Mouse (Mus musculus): ENCODE measurements around the gene Pid1.
"Not testable (repeated sequence)": the region's sequence is repeated elsewhere in the genome, so short reads cannot be mapped to it uniquely, and the experiment has no call there.

Gene Pid1

DNA sequence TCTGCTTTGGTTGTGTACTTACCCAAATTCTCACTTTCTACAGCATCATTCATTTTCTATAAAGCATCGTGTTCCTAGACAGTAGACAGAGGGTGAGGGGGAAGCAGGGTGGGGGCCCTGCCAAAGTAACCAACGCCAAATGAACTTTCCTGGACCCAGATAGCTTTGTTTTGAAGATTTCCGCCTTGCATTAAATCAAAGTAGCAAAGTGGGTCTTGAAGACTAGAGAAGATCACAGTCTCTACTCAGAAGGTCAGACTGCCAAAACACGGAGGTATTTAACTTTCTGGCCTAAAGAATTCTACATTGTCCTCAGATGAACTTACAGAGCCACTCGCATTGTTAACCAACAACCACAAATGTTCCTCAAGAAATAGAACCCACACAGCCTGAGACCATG is 109.6 kb downstream of the Pid1 start:
- DNase-seq: peak; percentile 29

GRCm38 (mm10) chr1:84253838-84254237 is 110.1 kb downstream of the Pid1 start:
- DNase-seq: peak; percentile 49

- DNase-seq: no peak
Observed at GRCm38 (mm10) chr1:84251205-84251604, 112.8 kb downstream of the Pid1 start.

DNA sequence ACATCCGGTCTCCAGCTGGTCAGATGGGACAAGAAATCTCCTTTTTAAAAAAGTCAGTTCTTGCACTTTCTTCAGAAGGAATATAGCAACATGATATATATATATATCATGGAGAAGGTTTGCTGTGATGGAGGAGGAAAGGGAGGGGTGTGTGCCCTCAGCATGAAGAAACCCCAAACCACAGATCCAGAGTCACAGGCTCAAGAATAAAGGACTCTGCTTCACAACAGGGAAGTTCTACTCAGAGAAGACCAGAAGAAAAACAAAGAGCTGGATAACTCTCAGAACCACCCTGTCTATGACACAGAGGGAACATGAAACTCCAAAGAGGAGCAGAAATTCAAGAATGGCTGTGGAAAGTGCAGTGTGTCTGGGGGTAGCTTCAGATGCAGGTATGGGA is 113.2 kb downstream of the Pid1 start:
- no peak for DNase-seq

GRCm38 (mm10) chr1:84249772-84250338 is 114.1 kb downstream of the Pid1 start:
- DNase-seq: no peak

- DNase-seq: no peak
Observed at GRCm38 (mm10) chr1:84247111-84247510, 116.9 kb downstream of the Pid1 start.

DNA sequence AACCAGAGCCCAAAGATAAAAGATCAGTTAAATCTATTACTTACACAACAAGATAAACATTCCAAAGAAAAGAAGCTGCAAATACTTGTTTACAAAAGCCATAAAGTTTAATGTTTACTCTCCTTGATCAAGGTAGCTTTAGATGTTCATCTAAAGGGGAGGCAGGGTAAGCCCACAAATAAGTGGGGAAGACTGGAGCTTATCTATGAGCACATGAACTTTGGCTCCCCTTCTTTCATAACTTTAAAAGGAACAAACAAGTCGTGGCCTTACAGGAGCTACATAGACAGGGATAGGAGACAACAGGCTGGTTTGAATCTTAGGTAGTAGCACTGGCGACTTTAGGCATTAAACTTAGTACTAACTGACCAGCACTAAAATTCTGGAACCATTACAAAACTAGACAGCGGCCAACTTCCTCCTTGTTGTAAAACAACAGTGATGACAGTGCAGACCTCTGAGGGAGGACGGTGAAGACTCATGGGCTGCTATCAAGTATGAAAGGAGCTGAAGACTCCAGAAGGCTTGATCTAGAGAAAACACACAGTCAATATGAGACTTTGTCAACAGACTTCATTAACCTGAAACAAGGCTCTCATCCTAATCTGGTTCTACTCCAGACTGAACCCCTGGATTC is 122.7 kb downstream of the Pid1 start:
- DNase-seq: no peak

DNA sequence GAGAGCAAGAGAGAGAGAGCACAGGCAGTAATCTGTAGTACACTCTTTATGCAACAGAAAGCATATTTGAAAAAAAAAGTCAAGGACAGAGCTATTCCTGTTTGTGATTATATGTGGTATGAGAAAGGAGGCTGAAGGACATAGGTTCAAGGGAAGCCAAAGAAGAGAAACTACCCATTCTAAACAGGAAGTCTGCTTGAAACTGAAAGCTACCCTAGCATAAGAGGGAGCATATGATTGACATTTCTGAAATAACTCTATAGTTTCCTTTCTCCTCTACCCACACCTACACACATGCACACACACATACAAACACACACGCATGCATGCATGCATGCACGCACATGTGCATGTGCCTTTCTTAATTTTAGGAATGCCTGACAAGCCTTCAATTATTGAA is 123.8 kb downstream of the Pid1 start:
- DNase-seq: no peak

- no peak for DNase-seq
Observed at GRCm38 (mm10) chr1:84230431-84230830, 133.5 kb downstream of the Pid1 start.

DNA sequence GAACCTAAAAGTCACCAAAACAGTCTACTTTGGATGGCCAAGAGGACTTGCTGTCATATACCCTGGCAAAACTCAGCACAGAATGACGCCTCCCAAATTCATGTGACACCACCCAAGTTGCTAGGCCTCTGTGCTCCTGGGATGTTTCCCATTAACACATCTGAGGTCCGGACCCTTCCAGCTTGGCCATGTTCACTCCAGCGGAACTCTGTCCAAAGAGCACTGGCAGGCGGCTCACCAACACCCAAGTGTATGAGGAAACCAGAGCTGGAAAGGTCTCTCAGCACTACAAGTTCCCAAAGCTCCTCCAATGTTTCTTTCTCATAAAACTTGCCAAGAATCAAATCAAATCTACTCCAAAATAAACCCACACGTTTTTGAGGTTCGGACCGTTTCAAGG is 138.4 kb downstream of the Pid1 start:
- peak; percentile 37 for DNase-seq

GRCm38 (mm10) chr1:84222051-84222450 is 141.9 kb downstream of the Pid1 start:
- DNase-seq: no peak

GRCm38 (mm10) chr1:84218605-84219004 is 145.4 kb downstream of the Pid1 start:
- peak; percentile 4 for DNase-seq

GRCm38 (mm10) chr1:84217777-84218176 is 146.2 kb downstream of the Pid1 start:
- DNase-seq: no peak

DNA sequence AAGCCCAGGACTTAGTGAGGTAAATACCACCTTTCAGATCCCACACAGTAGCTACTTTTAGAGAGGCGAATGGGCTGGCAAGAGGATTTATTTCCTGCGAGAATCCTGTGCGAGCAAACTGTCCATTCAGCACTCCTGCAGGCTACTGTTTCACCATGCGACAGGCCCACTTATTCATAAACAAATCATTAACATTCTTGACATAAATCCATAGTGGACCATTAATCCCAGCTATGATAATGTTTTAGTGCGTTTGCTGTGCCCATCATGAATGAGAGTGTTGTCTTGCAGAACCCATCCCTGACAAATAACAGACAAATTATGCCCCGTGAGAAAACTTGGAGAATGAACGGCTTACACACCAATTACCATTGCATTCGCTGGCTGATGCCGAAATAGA is 152.5 kb downstream of the Pid1 start:
- DNase-seq: no peak

- DNase-seq: not testable (repeated sequence)
Observed at GRCm38 (mm10) chr1:84205746-84206145, 158.2 kb downstream of the Pid1 start.

GRCm38 (mm10) chr1:84203494-84203893 is 160.5 kb downstream of the Pid1 start:
- no peak for DNase-seq

DNA sequence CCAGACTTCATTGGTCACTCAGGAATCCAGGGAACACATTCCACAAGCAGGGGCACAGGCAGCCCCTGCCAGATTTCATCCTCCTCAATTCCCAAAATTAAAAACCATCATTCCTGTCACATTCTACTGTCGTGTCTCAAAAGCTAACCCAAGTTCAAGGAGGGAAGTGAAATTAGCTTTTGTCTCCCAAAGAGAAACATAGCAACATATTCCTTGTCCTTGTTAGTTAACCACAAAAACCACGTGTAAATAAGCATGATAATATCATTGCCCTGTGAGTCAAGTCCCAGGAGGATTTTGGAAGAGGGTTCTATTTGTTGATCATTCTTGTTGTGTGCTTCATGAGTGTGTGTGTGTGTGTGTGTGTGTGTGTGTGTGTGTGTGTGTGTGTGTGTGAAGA is 164.1 kb downstream of the Pid1 start:
- DNase-seq: no peak

- DNase-seq: no peak
Observed at GRCm38 (mm10) chr1:84198887-84199286, 165.1 kb downstream of the Pid1 start.

DNA sequence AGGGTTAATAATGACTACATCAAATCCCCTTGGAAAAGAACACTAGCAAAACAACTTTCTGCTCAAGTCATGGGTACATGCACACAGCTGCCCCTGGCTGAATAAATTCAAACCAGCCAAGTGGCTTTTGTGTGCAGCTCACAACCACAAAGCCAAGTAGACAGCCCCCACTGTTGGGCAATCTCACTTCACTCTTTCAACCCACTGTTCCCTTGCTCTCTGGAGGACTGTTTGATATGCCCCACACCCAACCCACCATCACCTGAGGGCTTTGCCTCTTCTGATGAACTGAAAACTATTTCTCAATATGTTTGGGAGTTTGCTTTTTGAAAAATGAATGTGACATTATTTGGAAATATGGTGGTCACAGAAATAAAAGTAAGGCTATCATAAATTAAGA is 171.8 kb downstream of the Pid1 start:
- no peak for DNase-seq

DNA sequence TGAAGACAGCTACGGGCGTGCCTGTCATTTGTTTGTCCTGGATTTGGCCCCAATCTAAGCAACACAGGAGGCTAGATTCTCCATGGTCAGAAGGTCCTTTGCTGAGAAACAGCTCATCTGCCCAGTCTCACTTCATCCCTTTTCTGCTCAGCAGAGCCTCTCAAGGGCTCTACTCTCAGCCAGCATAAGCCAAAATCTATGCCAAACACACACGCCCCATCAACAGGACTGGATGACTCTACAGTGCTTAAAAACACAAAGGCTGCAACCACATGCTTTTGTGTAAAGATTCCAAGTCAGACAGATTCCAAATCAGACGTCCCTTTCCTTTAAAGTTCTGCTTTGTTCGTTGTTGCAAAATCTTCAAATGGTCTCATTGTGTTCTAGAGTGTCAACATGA is 174.5 kb downstream of the Pid1 start:
- no peak for DNase-seq

GRCm38 (mm10) chr1:84186756-84187437 is 177.1 kb downstream of the Pid1 start:
- no peak for DNase-seq

DNA sequence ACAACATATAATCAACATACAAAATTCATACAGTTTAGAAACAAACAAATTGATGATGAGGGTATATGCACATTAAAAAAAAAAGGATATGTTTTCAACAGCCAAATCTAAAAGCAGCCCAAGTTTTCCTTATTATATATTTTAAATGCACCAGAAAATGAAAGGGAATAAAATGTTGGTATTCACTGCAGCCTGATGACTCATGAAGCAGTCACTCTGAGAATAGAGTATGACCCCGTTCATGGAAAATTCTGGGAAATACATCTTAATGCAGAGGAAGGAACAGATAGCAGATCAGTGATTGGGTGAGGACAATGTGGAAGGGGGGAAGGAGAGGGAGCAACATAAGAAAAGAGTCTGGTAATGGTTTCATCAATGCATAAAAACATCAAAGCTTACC is 186.3 kb downstream of the Pid1 start:
- no peak for DNase-seq

GRCm38 (mm10) chr1:84177033-84177432 is 186.9 kb downstream of the Pid1 start:
- DNase-seq: no peak

- no peak for DNase-seq
Observed at GRCm38 (mm10) chr1:84172941-84173340, 191.0 kb downstream of the Pid1 start.

- no peak for DNase-seq
Observed at GRCm38 (mm10) chr1:84157790-84158189, 206.2 kb downstream of the Pid1 start.
